Comparison of ENCODE assay signal across 7 mouse cellular contexts in the genomic region with DNA sequence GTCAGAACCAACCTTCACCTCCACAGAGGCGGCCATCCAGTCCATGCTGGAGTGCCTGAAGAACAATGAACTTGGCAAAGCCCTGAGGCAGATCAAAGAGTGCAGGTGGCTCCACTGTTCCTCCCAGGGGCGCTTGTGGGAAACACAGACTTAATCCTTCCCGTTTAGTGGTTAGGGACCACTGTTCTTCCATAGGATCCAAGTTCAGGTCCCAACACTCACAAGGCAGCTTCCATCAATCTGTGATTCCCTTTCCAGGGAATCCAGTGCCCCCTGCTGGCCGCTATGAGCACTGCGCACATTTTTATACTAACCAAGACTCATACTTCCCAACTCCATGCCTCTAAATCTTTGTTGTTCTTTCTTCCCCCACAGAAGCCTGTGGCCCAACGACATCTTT. TPM values are rescaled to one million over a fixed set of nuclear protein-coding genes. Genes with fewer than 3 reads are reported as not detected.
DNase-seq lines count a peak whose midpoint lies in the region; ATAC-seq and TF ChIP-seq lines count a peak whose summit lies in the region.

No protein-coding gene starts in this region.

- no peak for TF ChIP-seq POLR2A in bone marrow macrophage, adult 2 months (IDR thresholded peaks at IDR 0.05; ENCODE audit: borderline replicate concordance, low read depth, low read length)
- no peak for TF ChIP-seq POLR2A in lung, adult 2 months (IDR thresholded peaks at IDR 0.05; ENCODE audit: borderline replicate concordance, extremely low read depth, low read depth, low read length)

- H3K9ac ChIP-seq in liver, embryonic 12.5 days, result no peak overlapping the region

- H3K36me3 ChIP-seq in liver, embryonic 12.5 days, result no peaks in the 10 kb centered on the region

- 26% methylated on average over 6 of the region's 6 CpGs for WGBS in liver, embryonic 12.5 days (ENCODE audit: insufficient replicate concordance)
- WGBS in lung, adult 2 months, result 49% methylated on average over 6 of the region's 6 CpGs

- H3K27ac ChIP-seq in liver, embryonic 12.5 days, result no peak overlapping the region
- H3K27ac ChIP-seq in bone marrow macrophage, adult 2 months (ENCODE audit: insufficient read depth, low read depth, low read length), result no peak overlapping the region

- DNase-seq in liver, result peak; percentile 41
- DNase-seq in MEL-GATA-1-ER (ENCODE audit: extremely low read depth, low read depth), result peak; percentile 33
- DNase-seq in lung, adult 2 months, result peak; percentile 64
- peak; percentile 68 for DNase-seq in testis, postnatal 10 days (ENCODE audit: low spot score)

- H3K9me3 ChIP-seq in liver, embryonic 12.5 days (replicated peaks), result no peaks in the 10 kb centered on the region

- no peak overlapping the region for H3K4me3 ChIP-seq in liver, embryonic 12.5 days
- H3K4me3 ChIP-seq in bone marrow macrophage, adult 2 months (ENCODE audit: insufficient read depth, low read length), result no peak overlapping the region
- H3K4me3 ChIP-seq in lung, adult 2 months (replicated peaks; ENCODE audit: extremely low read depth, low read depth, low read length), result no peak overlapping the region

- no peak overlapping the region for H3K4me2 ChIP-seq in liver, embryonic 12.5 days

- H3K4me1 ChIP-seq in liver, embryonic 12.5 days, result no peaks in the 10 kb centered on the region
- peaks cover 5% of the 10 kb centered on the region for H3K4me1 ChIP-seq in bone marrow macrophage, adult 2 months (ENCODE audit: control insufficient read depth, insufficient read depth, low read length)
- no peaks in the 10 kb centered on the region for H3K4me1 ChIP-seq in lung, adult 2 months (ENCODE audit: control insufficient read depth, insufficient read depth, low read length)

- peak; percentile 57; the same call in 1 of the 2 replicates for TF ChIP-seq CTCF in bone marrow macrophage, adult 2 months (IDR thresholded peaks at IDR 0.05; ENCODE audit: low read depth, low read length)
- peak; percentile 78 for TF ChIP-seq CTCF in lung, adult 2 months (IDR thresholded peaks at IDR 0.05; ENCODE audit: insufficient read depth, low read length)

- H3K27me3 ChIP-seq in liver, embryonic 12.5 days (replicated peaks), result no peaks in the 10 kb centered on the region

- no peak for ATAC-seq in liver, embryonic 12.5 days
- peak; percentile 81; the same call in 1 of the 2 replicates for ATAC-seq in erythroid progenitor cell, adult 5-6 weeks (replicated peaks; ENCODE audit: low FRiP score, poor library complexity, severe bottlenecking)

RNA-seq across cellular contexts. Expression of gene Zar1l, which starts 22.2 kb away (rescaled TPM):
- not detected in 2 replicates for polyA plus RNA-seq in liver, embryonic 12.5 days (2016; fragmentation: Nextera tagmentation; extraction: Ambion mirVana)
- not detected in 2 replicates for polyA plus RNA-seq in bone marrow macrophage, adult 2 months (2012; ENCODE audit: insufficient read depth, insufficient read length, missing spikeins)
- total RNA-seq in erythroid progenitor cell, adult 5-6 weeks (2015; ENCODE audit: low replicate concordance), result not detected in 2 replicates
- not detected in 2 replicates for total RNA-seq in erythroid progenitor cell, adult 5-6 weeks (2017; ENCODE audit: low replicate concordance)
- not detected in 2 replicates for polyA plus RNA-seq in lung, adult 2 months (2012; rRNA removed)

RNA-seq across cellular contexts. Expression of gene Brca2, which starts 26.6 kb away (rescaled TPM):
- polyA plus RNA-seq in liver, embryonic 12.5 days (2016; fragmentation: Nextera tagmentation; extraction: Ambion mirVana), result 26.0 and 26.8 TPM in 2 replicates
- polyA plus RNA-seq in bone marrow macrophage, adult 2 months (2012; ENCODE audit: insufficient read depth, insufficient read length, missing spikeins), result 5.7 and 7.5 TPM in 2 replicates
- total RNA-seq in erythroid progenitor cell, adult 5-6 weeks (2015; ENCODE audit: low replicate concordance), result 141 and 238 TPM in 2 replicates
- 172 and 270 TPM in 2 replicates for total RNA-seq in erythroid progenitor cell, adult 5-6 weeks (2017; ENCODE audit: low replicate concordance)
- 0.94 and 1.8 TPM in 2 replicates for polyA plus RNA-seq in lung, adult 2 months (2012; rRNA removed)
